Mouse (Mus musculus) mesoderm, embryonic 11.5 days (tissue): ENCODE data around the gene Ccdc190.

ENCODE experiments used
- DNase-seq: peaks from one replicate; pipeline ENCODE4 v3.0.0-alpha.2; 2012; ENCODE audit warnings: low read depth, low spot score

The Ccdc190 gene

GRCm38 (mm10) chr1:169928454-169928971 is at the start of gene Ccdc190:
Gene Ccdc190 (plus strand): TSS chr1:169928648.
- no peak for DNase-seq

GRCm38 (mm10) chr1:169879060-169879459 is 49.4 kb upstream of the Ccdc190 start:
- DNase-seq: no peak

GRCm38 (mm10) chr1:169880181-169880580 is 48.3 kb upstream of the Ccdc190 start:
- DNase-seq: no peak

- DNase-seq: no peak
These were observed 45.3 kb upstream of the Ccdc190 start for GRCm38 (mm10) chr1:169883081-169883565.

- DNase-seq: no peak
These were observed 39.2 kb upstream of the Ccdc190 start for GRCm38 (mm10) chr1:169889250-169889649.

- no peak for DNase-seq
These were observed 34.5 kb upstream of the Ccdc190 start for GRCm38 (mm10) chr1:169893976-169894375.

- DNase-seq: no peak
These were observed 32.8 kb upstream of the Ccdc190 start for GRCm38 (mm10) chr1:169895686-169896085.

GRCm38 (mm10) chr1:169897916-169898315 is 30.5 kb upstream of the Ccdc190 start:
- DNase-seq: no peak

GRCm38 (mm10) chr1:169898607-169899006 is 29.8 kb upstream of the Ccdc190 start:
- no peak for DNase-seq

- no peak for DNase-seq
These were observed 27.6 kb upstream of the Ccdc190 start for GRCm38 (mm10) chr1:169900771-169901336.

GRCm38 (mm10) chr1:169909163-169909562 is 19.3 kb upstream of the Ccdc190 start:
- DNase-seq: no peak

- DNase-seq: no peak
These were observed 18.8 kb upstream of the Ccdc190 start for GRCm38 (mm10) chr1:169909659-169910058.

- DNase-seq: no peak
These were observed 17.7 kb upstream of the Ccdc190 start for GRCm38 (mm10) chr1:169910751-169911150.

- no peak for DNase-seq
These were observed 16.9 kb upstream of the Ccdc190 start for GRCm38 (mm10) chr1:169911526-169911925.

- DNase-seq: peak; percentile 52
These were observed 11.8 kb upstream of the Ccdc190 start for GRCm38 (mm10) chr1:169916659-169917058.

GRCm38 (mm10) chr1:169917115-169917796 is 11.2 kb upstream of the Ccdc190 start:
- DNase-seq: no peak

GRCm38 (mm10) chr1:169917998-169918397 is 10.4 kb upstream of the Ccdc190 start:
- DNase-seq: peak; percentile 75

- DNase-seq: peak; percentile 87
These were observed 9.2 kb upstream of the Ccdc190 start for GRCm38 (mm10) chr1:169919211-169919610.

- DNase-seq: peak; percentile 61
These were observed 6.7 kb upstream of the Ccdc190 start for GRCm38 (mm10) chr1:169921710-169922211.

- no peak for DNase-seq
These were observed 3.9 kb upstream of the Ccdc190 start for GRCm38 (mm10) chr1:169924567-169924966.

GRCm38 (mm10) chr1:169927753-169928369 is 587 bp upstream of the Ccdc190 start:
- DNase-seq: no peak

- no peak for DNase-seq
These were observed 3.2 kb downstream of the Ccdc190 start for GRCm38 (mm10) chr1:169931698-169932097.
